Mouse (Mus musculus) kidney, adult 8-10 months (tissue): Measurements from ENCODE around the gene Sapcd2.
A peak's percentile ranks its signal among the peaks of the same experiment; 100 is the strongest.

ENCODE experiments used
- DNase-seq, 2 experiments: peaks; one replicate each; pipeline ENCODE4 v3.0.0; 2022

Gene Sapcd2

GRCm38 (mm10) chr2:25371764-25372643, at the start of gene Sapcd2:
Gene Sapcd2 (plus strand): TSS chr2:25372321.
- DNase-seq: peak; percentile 81 to 87

GRCm38 (mm10) chr2:25326036-25326435, 46.1 kb upstream of the Sapcd2 start:
- peak in 1 of 2 experiments; percentile 37 for DNase-seq

GRCm38 (mm10) chr2:25328440-25328839, 43.7 kb upstream of the Sapcd2 start:
- peak in 1 of 2 experiments; percentile 44 for DNase-seq

- DNase-seq: no peak
These were observed 40.7 kb upstream of the Sapcd2 start for GRCm38 (mm10) chr2:25331470-25331869.

- DNase-seq: peak; percentile 99
These were observed 39.6 kb upstream of the Sapcd2 start, which contains the start of gene Man1b1 for GRCm38 (mm10) chr2:25332286-25333160. Gene Man1b1 (plus strand): TSS chr2:25332338.

- DNase-seq: no peak
These were observed 38.6 kb upstream of the Sapcd2 start for GRCm38 (mm10) chr2:25333569-25333968.

- no peak for DNase-seq
These were observed 33.8 kb upstream of the Sapcd2 start for GRCm38 (mm10) chr2:25338303-25338702.

GRCm38 (mm10) chr2:25348162-25348561, 24.0 kb upstream of the Sapcd2 start:
- no peak for DNase-seq

GRCm38 (mm10) chr2:25349499-25349898, 22.6 kb upstream of the Sapcd2 start:
- no peak for DNase-seq

- no peak for DNase-seq
These were observed 21.4 kb upstream of the Sapcd2 start for GRCm38 (mm10) chr2:25350701-25351100.

GRCm38 (mm10) chr2:25354211-25354610, 17.9 kb upstream of the Sapcd2 start:
- DNase-seq: no peak

- no peak for DNase-seq
These were observed 16.6 kb upstream of the Sapcd2 start for GRCm38 (mm10) chr2:25355419-25356066.

- peak; percentile 80 to 89 for DNase-seq
These were observed 15.7 kb upstream of the Sapcd2 start, which contains the start of gene Dpp7 for GRCm38 (mm10) chr2:25356208-25357079. Gene Dpp7 (minus strand): TSS chr2:25356359.

GRCm38 (mm10) chr2:25359848-25360247, 12.3 kb upstream of the Sapcd2 start:
- no peak for DNase-seq

- no peak for DNase-seq
These were observed 8.5 kb upstream of the Sapcd2 start for GRCm38 (mm10) chr2:25363478-25364178.

GRCm38 (mm10) chr2:25364313-25364712, 7.8 kb upstream of the Sapcd2 start:
- DNase-seq: no peak

GRCm38 (mm10) chr2:25364761-25365090, 7.4 kb upstream of the Sapcd2 start:
- DNase-seq: no peak

GRCm38 (mm10) chr2:25365091-25365761, 6.9 kb upstream of the Sapcd2 start, which contains the start of gene Uap1l1:
Gene Uap1l1 (minus strand): TSS chr2:25365682.
- DNase-seq: peak; percentile 84 to 85

GRCm38 (mm10) chr2:25369996-25370395, 2.1 kb upstream of the Sapcd2 start:
- DNase-seq: no peak

- DNase-seq: no peak
These were observed 697 bp downstream of the Sapcd2 start for GRCm38 (mm10) chr2:25372644-25373391.
